In genomic region chr9:57537044-57537727, GRCm38 (mm10) we compare ENCODE assay signal across 8 mouse cellular contexts. TPM values are rescaled to one million over a fixed set of nuclear protein-coding genes. Genes with fewer than 3 reads are reported as not detected.
A peak's percentile ranks its signal among the peaks of the same experiment; 100 is the strongest.
DNase-seq lines count a peak whose midpoint lies in the region; ATAC-seq and TF ChIP-seq lines count a peak whose summit lies in the region.

TSS of gene Fam219b (plus strand) at chr9:57537528.

- H3K27me3 ChIP-seq in lung, embryonic 15.5 days = no peaks in the 10 kb centered on the region

- WGBS in lung, embryonic 15.5 days = 2% methylated on average over 45 of the region's 45 CpGs
- WGBS in olfactory bulb, adult 2 months = under 1% methylated on average over 45 of the region's 45 CpGs

- peaks cover 49% of the 10 kb centered on the region for H3K36me3 ChIP-seq in lung, embryonic 15.5 days

- peaks cover 17% of the 10 kb centered on the region for H3K4me1 ChIP-seq in lung, embryonic 15.5 days
- peaks cover 14% of the 10 kb centered on the region for H3K4me1 ChIP-seq in olfactory bulb, adult 2 months (ENCODE audit: control insufficient read depth, insufficient read depth, low read length)

- ATAC-seq in hematopoietic stem cell, adult 5-6 weeks (replicated peaks in 1 of 2; ENCODE audit: insufficient read depth in 1 of 2, low FRiP score in 2 of 2, low TSS enrichment in 1 of 2, low read depth in 1 of 2, poor library complexity in 2 of 2, severe bottlenecking in 2 of 2) = peak; percentile 81 to 92
- ATAC-seq in lung, embryonic 15.5 days (ENCODE audit: borderline replicate concordance, extremely low read depth, low FRiP score, low TSS enrichment) = peak; percentile 84

- peak; percentile 90 for DNase-seq in MN1 (ENCODE audit: low spot score)
- peak; percentile 88 for DNase-seq in cerebellum, adult 8-10 months
- peak; percentile 86 for DNase-seq in forelimb bud, embryonic 11.5 days (ENCODE audit: low read depth, low spot score)
- peak; percentile 73 for DNase-seq in layer of hippocampus, adult 9-10 months (ENCODE audit: low spot score)
- peak; percentile 77 to 80 for DNase-seq in thymus, adult 18-20 months

- H3K4me3 ChIP-seq in lung, embryonic 15.5 days = peak within 1 kb of the TSS; percentile 82
- H3K4me3 ChIP-seq in olfactory bulb, adult 2 months (ENCODE audit: insufficient read depth, low read depth, low read length) = peak within 1 kb of the TSS; percentile 61

- TF ChIP-seq CTCF in olfactory bulb, adult 2 months (IDR thresholded peaks at IDR 0.05; ENCODE audit: insufficient read depth, low read depth, low read length) = no peak; the same call in 1 of the 2 replicates

- H3K27ac ChIP-seq in lung, embryonic 15.5 days = peak within 1 kb of the TSS; percentile 83
- H3K27ac ChIP-seq in olfactory bulb, adult 2 months (ENCODE audit: insufficient read depth, low read depth, low read length) = peak within 1 kb of the TSS; percentile 91

- peak; percentile 37; the same call in 1 of the 2 replicates for TF ChIP-seq POLR2A in olfactory bulb, adult 2 months (IDR thresholded peaks at IDR 0.05; ENCODE audit: insufficient read depth, low read depth, low read length)

- peak within 1 kb of the TSS; percentile 87 for H3K9ac ChIP-seq in lung, embryonic 15.5 days

- no peaks in the 10 kb centered on the region for H3K9me3 ChIP-seq in lung, embryonic 15.5 days

- peak within 1 kb of the TSS; percentile 75 for H3K4me2 ChIP-seq in lung, embryonic 15.5 days

RNA-seq across cellular contexts. Expression of gene Fam219b, which starts in this region (rescaled TPM):
- total RNA-seq in hematopoietic stem cell, adult 5-6 weeks (2017) = 16.7 and 18.6 TPM in 2 replicates
- polyA plus RNA-seq in lung, embryonic 15.5 days (2015; fragmentation: Nextera tagmentation; extraction: Ambion mirVana) = 23.1 and 23.2 TPM in 2 replicates
- not detected in 2 replicates for polyA plus RNA-seq in olfactory bulb, adult 2 months (2012; ENCODE audit: insufficient read depth, insufficient read length, low replicate concordance, missing spikeins)

Comparison
In these comparisons a context has a peak if more than half of its experiments do, and no peak if none do; other contexts are left out.
1. Peak in every context shown above with its lines: DNase-seq, ATAC-seq, H3K4me3 ChIP-seq and H3K27ac ChIP-seq.